Mouse (Mus musculus): ENCODE measurements at regions not wholly inside any gene's neighbourhood (a gene's known extent, or its start where the extent isn't known, plus 50 kb on each side); places are given as distances from the start of the nearest gene placed in this dataset.

GRCm38 (mm10) chr5:74121861-74122630, 53.8 kb upstream of the Usp46 start:
- peak; percentile 57 for DNase-seq

- DNase-seq = peak; percentile 84
These were observed 58.0 kb upstream of the Usp46 start for GRCm38 (mm10) chr5:74126015-74126896.

- DNase-seq = no peak
These were observed 59.3 kb upstream of the Usp46 start for GRCm38 (mm10) chr5:74127518-74127917.

- peak; percentile 45 for DNase-seq
These were observed 61.4 kb upstream of the Usp46 start for GRCm38 (mm10) chr5:74129636-74130035.

- no peak for DNase-seq
These were observed 62.4 kb upstream of the Rasl11b start for GRCm38 (mm10) chr5:74132671-74133070.

GRCm38 (mm10) chr5:74136377-74136776, 58.7 kb upstream of the Rasl11b start:
- no peak for DNase-seq

DNA sequence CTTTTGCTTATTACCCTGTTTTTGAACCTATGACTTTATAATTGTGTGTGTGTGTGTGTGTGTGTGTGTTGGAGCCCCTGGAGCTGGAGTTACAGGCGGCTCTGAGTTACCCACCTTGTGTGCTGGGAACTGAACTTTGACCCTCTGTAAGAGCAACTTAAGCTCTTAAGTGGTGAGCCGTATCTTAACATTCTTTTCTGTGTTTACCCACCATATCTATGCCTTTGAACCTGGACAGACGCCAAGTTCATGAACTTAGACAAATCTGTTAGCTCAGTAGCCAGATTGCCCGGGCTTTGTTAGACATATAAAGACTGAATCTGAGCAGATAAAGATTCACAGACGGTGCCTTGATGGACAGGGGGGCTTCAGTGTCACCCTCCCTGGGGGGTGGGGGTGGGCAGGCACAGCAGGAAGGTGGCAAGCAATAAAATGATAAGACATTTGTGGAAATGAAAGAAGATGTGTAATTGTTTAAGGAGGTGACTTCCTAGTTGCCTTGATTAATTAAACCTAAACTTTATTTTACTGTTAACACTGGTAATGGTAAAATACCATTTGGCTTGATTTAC, 58.1 kb upstream of the Rasl11b start:
- DNase-seq = no peak

- no peak for DNase-seq
These were observed 51.1 kb upstream of the Rasl11b start for GRCm38 (mm10) chr5:74143994-74144393.

GRCm38 (mm10) chr5:74144765-74145164, 50.3 kb upstream of the Rasl11b start:
- no peak for DNase-seq
